Mouse (Mus musculus) heart, postnatal 36 days (tissue): ENCODE measurements around the gene Krt15. TPM values are rescaled to one million over a fixed set of nuclear protein-coding genes. Genes with fewer than 3 reads are reported as not detected.

Experiments used
- DNase-seq, 2 experiments: peaks; one replicate each; pipeline ENCODE4 v3.0.0; 2021 to 2022
- intact Hi-C: fragments of 180-260 bp; cut with DNase I; formaldehyde crosslinking; loops from one replicate; pipeline ENCODE4 v1.15.1; 2025
- total RNA-seq, 2 experiments: library from RNA; stranded (reverse); gene quantifications; 2 replicates each; pipeline ENCODE4 v1.2.3; 2021

The Krt15 gene
- total RNA-seq = not detected

- DNase-seq = no peak
These were observed at the start of gene Krt15 for GRCm38 (mm10) chr11:100135731-100136130. TSS of gene Krt15 (minus strand) at chr11:100135928.

GRCm38 (mm10) chr11:100181725-100182124, 46.0 kb upstream of the Krt15 start:
- intact Hi-C loops = no loop called here

More at GRCm38 (mm10) chr11:100135731-100136130, at the start of gene Krt15:
- intact Hi-C loops = no loop called here

GRCm38 (mm10) chr11:100179260-100179659, 43.5 kb upstream of the Krt15 start:
- intact Hi-C loops = no loop called here
- no peak for DNase-seq

More at GRCm38 (mm10) chr11:100181725-100182124, 46.0 kb upstream of the Krt15 start:
- DNase-seq = no peak

GRCm38 (mm10) chr11:100178307-100178706, 42.6 kb upstream of the Krt15 start:
- intact Hi-C loops = no loop called here
- DNase-seq = no peak

- DNase-seq = no peak
- intact Hi-C loops = no loop called here
These were observed 41.1 kb upstream of the Krt15 start for GRCm38 (mm10) chr11:100176791-100177190.

- intact Hi-C loops = loop anchor here (1.0 to 5.0 kb wide), 4 partner anchors 102 to 706 kb away; no protein-coding TSS in a partner anchor
- DNase-seq = peak; percentile 61 to 79
These were observed 33.3 kb upstream of the Krt15 start for GRCm38 (mm10) chr11:100168765-100169762.

GRCm38 (mm10) chr11:100168071-100168470, 32.3 kb upstream of the Krt15 start:
- DNase-seq = peak; percentile 10 to 27
- intact Hi-C loops = loop anchor here (2.0 to 5.0 kb wide), 3 partner anchors 101 to 705 kb away; no protein-coding TSS in a partner anchor

GRCm38 (mm10) chr11:100164392-100164791, 28.7 kb upstream of the Krt15 start:
- intact Hi-C loops = no loop called here
- DNase-seq = no peak

GRCm38 (mm10) chr11:100157908-100158477, 22.3 kb upstream of the Krt15 start:
- DNase-seq = no peak
- intact Hi-C loops = no loop called here

- DNase-seq = no peak
- intact Hi-C loops = no loop called here
These were observed 21.6 kb upstream of the Krt15 start for GRCm38 (mm10) chr11:100157331-100157730.

- intact Hi-C loops = no loop called here
- DNase-seq = no peak
These were observed 19.9 kb upstream of the Krt15 start for GRCm38 (mm10) chr11:100155497-100156255.

- no peak for DNase-seq
- intact Hi-C loops = no loop called here
These were observed 13.0 kb upstream of the Krt15 start, which contains the start of gene Krt19 for GRCm38 (mm10) chr11:100148615-100149330. TSS of gene Krt19 (minus strand) at chr11:100148665.

GRCm38 (mm10) chr11:100147566-100148353, 12.0 kb upstream of the Krt15 start:
- DNase-seq = no peak
- intact Hi-C loops = no loop called here

- DNase-seq = no peak
- intact Hi-C loops = no loop called here
These were observed 10.3 kb upstream of the Krt15 start for GRCm38 (mm10) chr11:100145858-100146560.

- intact Hi-C loops = no loop called here
These were observed 9.4 kb upstream of the Krt15 start for GRCm38 (mm10) chr11:100145104-100145503.

GRCm38 (mm10) chr11:100140966-100141365, 5.2 kb upstream of the Krt15 start:
- DNase-seq = no peak
- intact Hi-C loops = no loop called here

More at GRCm38 (mm10) chr11:100145104-100145503, 9.4 kb upstream of the Krt15 start:
- no peak for DNase-seq

GRCm38 (mm10) chr11:100139391-100139790, 3.7 kb upstream of the Krt15 start:
- DNase-seq = no peak
- intact Hi-C loops = no loop called here

- no peak for DNase-seq
- intact Hi-C loops = no loop called here
These were observed 3.1 kb upstream of the Krt15 start for GRCm38 (mm10) chr11:100138809-100139208.

- intact Hi-C loops = no loop called here
- DNase-seq = no peak
These were observed 2.0 kb upstream of the Krt15 start for GRCm38 (mm10) chr11:100137693-100138092.
